Mouse (Mus musculus) adrenal gland, postnatal 10 days (tissue): Measurements from ENCODE around the gene Tmem176b. TPM values are rescaled to one million over a fixed set of nuclear protein-coding genes. Genes with fewer than 3 reads are reported as not detected.
"Not testable (repeated sequence)": the region's sequence is repeated elsewhere in the genome, so short reads cannot be mapped to it uniquely, and the experiment has no call there.

ENCODE experiments used
- DNase-seq: peaks from one replicate; pipeline ENCODE4 v3.0.0; 2021; ENCODE audit warnings: mixed read lengths
- long read RNA-seq, 2 experiments: library from polyadenylated mRNA; stranded (forward); transcript quantifications; one replicate each; pipeline ENCODE4 v2.0.0; 2021
- total RNA-seq, 2 experiments: library from RNA; stranded (reverse); gene quantifications; 2 replicates each; pipeline ENCODE4 v1.2.3; 2021

The Tmem176b gene
- 100 to 1,000 TPM; 280 to 302 TPM for total RNA-seq
- long read RNA-seq, experiment 1, transcript Tmem176b-201 (8 exons, 1,238 nt): minor isoform, 14 of 276 reads
- long read RNA-seq, experiment 1, transcript Tmem176b-209 (7 exons, 986 nt): minor isoform, 43 of 276 reads
- long read RNA-seq, experiment 1, transcript Tmem176b-202 (7 exons, 1,648 nt): minor isoform, 37 of 276 reads
- long read RNA-seq, experiment 1, transcript Tmem176b-203 (7 exons, 1,414 nt): major isoform, 87 of 276 reads
- long read RNA-seq, experiment 1, partial matches to known transcripts: 24 of 276 reads
- long read RNA-seq, experiment 1, other reads (novel, unspliced or antisense): 71 of 276 reads
- long read RNA-seq, experiment 2, transcript Tmem176b-201 (8 exons, 1,238 nt): minor isoform, 11 of 166 reads
- long read RNA-seq, experiment 2, transcript Tmem176b-203 (7 exons, 1,414 nt): major isoform, 66 of 166 reads
- long read RNA-seq, experiment 2, transcript Tmem176b-209 (7 exons, 986 nt): minor isoform, 16 of 166 reads
- long read RNA-seq, experiment 2, transcript Tmem176b-202 (7 exons, 1,648 nt): minor isoform, 24 of 166 reads
- long read RNA-seq, experiment 2, partial matches to known transcripts: 33 of 166 reads
- long read RNA-seq, experiment 2, other reads (novel, unspliced or antisense): 16 of 166 reads

DNA sequence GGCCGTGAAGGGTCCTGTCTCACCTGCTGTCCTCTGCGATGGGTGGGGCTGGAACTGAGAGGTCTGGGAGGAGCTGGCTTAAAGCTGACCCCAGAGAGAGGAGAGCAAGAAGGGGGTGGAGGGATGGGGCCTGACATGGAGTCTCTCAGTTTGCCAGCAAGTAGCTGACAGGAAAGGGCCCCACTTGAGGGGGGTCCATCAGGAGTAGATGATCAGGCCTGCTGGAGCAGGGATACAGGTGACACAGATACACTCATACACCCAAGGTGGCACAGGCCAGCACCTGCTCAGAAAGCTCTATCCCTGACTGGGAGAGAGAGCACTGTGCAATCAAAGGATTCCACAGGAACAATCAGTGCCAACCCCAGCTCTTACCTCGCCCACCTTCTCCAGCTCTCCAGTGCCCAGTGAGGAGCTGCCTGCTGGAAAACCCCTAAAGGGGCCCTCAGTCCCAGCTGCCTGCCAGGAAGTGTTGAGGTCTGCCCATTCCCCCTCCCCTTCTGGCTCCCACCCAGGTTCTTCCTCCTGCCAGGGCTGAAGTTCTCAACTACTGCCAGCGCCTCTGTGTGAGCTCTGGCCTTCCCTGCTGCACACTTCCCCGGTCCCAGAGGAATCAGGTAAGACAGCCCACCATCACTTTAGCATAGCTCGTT lies at the start of gene Tmem176b:
Gene Tmem176b (minus strand): TSS at position 524 of the 653 bp plus-strand sequence.
- peak; percentile 98 for DNase-seq

DNA sequence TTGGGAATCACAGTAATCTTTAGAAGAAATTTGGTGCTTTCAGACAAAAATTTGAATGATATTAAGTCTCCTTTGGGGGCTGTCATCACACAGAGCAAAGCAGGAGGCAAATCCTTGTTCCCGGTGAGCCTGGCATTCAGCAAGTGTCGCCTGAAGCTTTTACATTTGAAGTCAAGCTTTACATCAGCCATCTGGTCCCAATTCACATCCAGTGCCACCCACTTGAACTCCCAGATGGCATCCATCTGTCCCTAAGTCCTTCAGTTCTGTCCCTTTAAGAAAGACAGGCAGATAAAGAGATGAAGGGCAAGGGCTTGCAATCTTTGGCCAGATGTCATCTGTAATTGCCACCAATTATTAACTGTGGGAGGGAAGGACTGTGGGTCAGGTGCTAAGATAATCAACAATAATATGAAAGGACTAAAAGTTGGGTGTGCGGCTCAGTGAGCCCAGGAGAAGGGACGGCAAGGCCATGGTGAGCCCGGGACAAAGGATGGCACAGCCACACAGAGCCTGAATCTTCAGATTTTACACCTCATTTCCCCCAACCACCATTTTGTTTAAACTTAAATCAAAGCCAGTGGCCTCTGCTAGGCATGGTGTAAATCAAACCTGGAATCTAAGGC lies 35.3 kb upstream of the Tmem176b start:
- DNase-seq: no peak

DNA sequence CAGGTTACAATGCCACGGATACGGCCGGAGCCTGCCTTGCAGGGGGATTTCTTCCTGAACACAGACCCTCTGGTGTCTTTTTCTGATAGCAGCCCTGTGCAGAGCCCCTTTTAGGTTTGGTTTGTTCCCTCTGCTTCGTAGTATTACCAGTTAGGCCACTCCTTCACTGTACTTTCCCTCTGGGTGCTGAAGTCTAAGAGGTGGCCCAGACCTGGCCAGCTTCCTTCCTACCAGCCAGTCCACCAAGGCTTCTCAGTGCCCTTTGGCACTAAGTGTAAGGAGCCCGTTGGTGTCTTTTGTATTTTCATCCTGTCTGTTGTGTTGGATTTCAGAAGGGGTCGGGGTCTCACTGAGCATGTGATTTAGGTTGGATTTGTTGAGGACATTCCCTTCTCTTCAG lies 34.2 kb upstream of the Tmem176b start:
- DNase-seq: no peak

DNA sequence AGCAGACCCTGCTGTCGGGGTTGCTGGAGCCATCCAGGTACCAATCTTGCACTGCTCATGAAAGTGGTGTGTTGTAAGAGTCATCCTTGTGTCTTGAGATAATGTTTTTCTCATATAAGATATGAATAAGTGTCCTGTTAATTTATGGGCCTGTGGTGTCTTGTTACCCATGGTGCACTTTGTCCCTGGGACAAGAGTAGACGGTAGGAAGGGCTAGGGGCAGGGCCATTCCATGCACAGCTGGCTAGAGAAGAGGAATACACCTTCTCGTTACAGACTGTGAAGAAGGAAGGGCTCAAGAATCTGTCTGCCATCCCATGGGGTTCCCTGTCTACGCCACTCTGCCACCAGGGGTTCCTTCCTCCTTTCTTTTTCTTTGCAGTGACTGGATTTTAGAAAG lies 33.3 kb upstream of the Tmem176b start:
- DNase-seq: no peak

DNA sequence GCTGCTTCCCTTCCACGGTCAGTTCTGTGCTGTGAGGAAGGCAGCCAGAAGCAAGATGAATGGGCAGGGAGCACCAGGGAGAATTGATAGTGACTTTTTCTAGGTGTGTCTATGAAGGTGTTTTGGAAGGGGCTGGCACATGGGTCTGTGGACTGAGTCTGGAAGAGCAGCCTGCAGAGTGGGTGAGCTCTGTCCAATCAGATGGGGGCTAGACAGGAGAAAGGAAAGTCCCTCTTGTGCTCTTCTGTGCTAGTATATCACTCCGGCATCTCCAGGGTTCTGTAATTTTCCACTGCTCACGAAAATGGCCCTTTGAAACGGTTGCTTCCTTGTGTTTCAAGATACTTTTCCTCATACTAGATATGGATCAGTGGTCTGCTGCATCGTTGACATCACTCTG lies 31.3 kb upstream of the Tmem176b start, which contains the start of gene Aoc1:
Gene Aoc1 (plus strand): TSS at position 301 of the 400 bp plus-strand sequence.
- no peak for DNase-seq

DNA sequence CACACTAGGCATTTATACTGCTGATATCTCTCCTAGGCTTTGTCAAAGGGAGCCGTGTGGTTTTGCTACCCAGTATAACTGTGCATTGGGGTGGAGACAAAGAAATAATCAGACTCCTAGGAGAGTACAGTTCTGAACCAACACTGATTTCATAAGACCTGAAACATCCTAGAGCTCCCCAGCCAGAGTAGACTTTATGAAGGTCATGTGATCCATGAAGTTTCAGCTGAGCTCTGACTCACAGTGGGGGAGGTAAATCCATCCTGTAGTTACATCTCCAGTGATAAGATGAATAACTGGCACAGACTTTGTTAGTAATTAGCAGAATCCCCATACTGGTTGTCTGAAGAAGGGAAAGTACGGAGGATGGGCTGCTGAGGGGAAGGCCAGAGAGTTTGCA lies 28.5 kb upstream of the Tmem176b start:
- DNase-seq: no peak

DNA sequence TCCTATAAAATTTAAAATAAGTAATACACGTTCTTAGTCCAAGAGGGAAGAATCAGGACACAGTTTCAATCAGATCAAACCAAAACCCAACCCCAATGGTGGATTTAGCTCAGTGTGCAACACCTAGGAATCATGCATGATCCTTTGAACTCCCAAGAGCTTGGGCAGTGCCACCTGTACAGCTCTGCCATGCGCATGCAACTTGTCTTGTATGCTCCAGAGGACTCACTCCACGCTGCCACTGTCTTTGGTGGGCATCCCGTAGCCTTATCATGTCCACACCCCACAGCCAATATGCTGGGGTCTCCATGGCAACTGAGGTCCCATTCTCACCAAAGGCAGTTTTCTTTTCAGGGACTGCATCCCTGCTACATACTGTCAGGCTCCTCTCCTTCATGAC lies 25.9 kb upstream of the Tmem176b start:
- DNase-seq: no peak

DNA sequence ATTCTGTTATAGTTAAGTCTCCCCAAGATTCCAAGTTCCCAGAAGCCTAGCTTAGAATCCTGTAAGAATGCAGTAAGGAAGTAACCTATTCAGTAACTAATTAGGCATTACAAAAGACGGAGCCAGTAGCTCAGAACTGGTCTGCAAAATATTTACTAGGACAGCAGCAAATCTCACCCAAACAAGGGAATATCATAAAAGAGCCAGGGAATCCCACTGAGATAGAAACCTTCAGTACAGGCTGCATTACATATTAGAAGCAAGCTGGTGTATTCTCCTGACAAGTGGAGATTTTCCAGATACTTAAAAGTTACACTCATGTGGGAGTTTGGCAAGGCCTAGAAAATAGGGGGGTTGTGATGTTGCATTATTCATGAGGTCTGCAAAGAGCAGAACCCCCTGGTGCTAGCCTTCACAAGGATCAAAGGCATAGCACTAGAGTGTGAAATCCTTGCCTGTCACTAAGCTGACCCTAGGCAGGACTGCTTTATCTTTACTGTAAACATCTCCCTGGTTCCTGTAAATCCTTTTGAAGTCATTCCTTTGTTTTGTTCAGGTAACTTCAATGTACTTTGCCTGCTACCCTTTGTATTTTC lies 25.2 kb upstream of the Tmem176b start:
- not testable (repeated sequence) for DNase-seq

DNA sequence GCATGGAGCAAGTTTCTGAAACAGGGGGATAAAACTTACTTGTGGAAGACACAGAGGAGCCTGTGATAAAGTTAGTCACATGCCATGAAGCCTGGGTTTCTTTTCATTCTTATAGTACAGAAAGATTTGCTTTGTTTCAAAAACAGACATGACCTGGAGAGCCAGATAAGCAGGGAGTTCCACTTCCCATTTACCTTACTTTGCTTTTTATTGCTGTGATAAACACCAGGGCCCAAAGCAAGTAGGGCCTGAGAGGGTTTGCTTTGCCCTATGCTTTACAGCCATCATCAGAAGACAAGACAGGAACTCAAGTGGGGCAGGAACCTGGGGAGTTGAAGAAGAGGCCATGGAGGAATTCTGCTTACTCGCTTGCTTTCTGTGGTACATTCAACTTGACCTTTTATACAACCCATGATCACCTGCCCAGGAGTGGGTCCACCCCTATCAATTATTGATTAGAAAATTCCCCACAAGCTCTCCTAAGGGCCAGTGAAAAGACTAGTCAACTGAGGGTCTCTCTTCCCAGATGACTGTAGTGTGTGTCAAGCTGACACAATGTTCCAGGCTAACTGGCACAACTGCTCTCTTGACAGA lies 24.0 kb upstream of the Tmem176b start:
- no peak for DNase-seq

DNA sequence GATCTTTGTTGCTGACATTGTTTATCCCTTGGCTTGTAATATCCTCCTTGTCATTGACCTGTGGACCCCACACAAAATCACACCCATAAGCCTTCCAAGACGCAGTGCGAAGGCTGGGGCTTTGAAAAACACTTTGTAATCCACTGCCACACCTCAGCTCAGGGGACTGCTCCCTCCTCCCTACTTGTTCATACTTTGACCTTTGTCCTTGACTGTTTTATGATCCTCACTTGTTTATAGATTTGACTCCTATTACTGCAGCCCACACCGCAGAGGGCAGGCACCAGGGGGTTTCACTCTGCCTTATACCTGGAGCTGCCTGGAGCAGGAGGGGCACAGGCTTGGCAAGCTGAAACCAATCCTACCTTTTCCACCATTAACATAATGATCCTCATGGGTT lies 23.4 kb upstream of the Tmem176b start:
- DNase-seq: no peak

DNA sequence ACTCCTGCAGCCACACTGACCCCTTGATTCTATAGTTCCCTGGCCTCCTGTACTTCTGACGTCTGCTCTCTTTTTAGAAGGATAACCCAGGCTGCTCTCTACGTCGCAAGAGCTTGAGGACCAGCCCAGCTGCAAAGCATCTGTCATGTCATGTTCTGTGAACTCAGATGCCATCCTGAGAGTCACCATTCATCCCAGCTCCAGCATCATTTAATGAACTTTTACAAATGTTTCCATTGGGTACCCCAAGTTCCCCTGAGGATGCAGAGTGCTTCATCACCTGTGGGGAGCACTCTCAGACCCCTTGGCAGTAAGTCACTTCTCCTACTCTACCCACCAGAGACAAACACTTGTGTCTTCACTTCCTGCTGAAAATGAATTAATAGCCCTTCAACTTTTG lies 22.9 kb upstream of the Tmem176b start:
- DNase-seq: no peak

DNA sequence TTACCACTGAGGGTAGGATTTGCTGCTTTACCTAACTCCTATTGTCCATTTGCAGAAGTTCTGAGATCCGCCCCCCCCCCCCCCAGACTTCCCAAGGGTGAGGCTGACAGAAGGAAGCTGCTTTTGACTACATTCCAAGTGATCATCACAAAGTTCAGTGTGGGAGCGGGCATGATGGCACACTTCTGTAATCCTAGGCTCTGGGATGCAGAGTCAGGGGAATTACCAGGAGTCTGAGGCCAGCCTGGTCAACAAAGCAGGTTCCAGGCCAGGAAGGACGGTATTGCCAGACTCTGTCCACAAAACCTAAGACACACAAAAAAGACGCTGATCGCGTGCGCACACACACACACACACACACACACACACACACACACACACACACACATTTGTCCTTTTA lies 22.2 kb upstream of the Tmem176b start:
- DNase-seq: no peak

DNA sequence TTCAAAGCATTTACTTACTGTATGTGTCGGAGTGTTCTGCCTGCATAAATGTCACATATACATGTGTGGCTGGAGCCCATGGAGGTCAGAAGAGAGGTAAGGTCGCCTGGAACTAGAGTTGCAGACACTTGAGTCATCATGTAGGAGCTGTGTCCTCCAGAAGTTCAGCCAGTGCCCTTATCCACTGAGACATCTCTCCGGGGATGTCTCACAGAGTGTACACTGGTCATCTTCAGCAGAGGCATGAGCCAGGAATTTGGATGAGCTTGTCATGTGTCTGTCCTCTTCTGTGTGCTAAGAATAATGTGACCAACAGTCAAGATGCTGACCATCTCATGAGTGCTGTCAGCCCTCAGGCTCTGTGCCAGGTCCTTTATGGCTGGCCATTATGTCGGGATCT lies 21.5 kb upstream of the Tmem176b start:
- no peak for DNase-seq

DNA sequence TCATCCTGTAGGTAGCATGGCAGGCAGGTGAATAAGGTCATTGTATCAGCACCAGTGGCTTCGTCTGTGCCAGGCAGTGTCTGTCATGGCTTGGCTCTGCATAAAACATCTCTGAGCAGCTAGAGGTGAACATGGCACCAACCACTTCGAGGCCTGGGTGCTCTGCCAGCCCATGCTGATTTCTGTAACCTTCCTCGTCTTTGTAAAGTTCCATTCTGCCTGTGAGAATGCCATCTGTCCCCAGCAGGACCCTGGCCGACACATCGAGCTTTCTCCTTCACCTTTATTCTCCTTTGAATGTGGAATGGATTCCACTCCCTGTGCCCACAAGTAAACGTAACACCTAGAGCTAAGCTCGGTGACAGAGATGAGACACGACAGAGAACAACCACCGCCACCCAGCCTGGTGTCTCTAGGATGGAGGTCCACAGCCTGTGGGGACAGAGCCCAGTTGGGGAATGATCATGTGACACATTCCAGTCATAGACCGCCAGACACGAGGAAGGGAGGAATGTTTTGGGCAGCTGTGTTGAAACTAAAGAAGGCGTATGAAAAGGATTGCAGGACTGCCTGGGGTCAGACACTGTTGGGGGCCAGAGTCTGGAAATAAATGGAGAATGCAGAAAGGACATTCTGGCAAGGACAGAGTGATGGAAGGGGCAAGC lies 20.5 kb upstream of the Tmem176b start:
- DNase-seq: no peak

DNA sequence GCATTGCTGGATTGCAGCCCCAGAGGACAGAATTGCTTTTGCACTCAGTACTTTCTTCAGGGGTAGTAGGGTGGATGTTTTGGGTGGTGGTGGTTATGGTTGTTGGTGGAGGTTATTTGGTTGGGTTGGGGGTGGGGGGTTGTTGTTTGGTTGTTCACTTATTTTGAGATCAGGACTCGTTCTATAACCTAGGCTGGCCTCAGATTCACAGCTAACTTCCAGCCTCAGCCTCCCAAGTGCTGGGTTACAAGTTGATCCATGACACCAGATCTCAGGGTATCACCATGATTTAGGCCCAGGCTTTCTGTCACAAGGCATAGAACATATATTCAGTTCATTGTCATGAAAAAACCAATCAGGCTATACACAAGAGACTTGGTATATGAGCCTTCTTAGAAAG lies 19.6 kb upstream of the Tmem176b start:
- DNase-seq: no peak

DNA sequence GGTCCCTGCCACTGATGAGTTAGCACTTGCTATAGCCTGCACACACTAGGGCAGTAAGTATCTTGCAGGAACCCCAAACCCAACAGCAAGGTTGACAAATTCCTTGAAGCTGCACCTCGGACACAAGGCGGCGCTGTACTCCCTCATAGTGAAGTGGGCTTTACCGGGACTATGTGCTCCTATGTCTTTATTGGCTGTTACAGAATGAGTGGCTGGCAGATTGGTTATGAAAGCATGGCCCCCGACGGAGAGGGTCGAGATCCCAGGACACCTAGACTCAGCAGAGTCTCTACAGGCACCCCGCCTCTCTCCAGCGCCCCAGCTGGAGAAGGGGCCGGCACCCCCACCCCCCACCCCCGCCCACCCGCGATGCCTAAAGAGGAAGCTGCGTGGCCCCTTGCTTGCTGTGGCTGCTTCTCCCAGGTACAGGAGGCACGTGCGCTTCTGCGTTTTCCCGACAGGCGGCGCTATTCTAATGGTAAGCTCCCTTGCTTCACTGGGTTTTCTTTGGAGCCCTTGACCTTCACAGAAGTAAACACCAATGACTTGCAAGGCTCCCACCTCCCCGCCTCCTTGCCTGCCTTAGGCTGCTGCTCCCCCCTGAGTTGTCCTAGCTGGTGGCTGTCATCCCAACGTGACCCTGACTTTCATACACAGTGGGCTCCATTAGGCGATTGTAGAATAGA lies 19.0 kb upstream of the Tmem176b start:
- peak; percentile 82 for DNase-seq

DNA sequence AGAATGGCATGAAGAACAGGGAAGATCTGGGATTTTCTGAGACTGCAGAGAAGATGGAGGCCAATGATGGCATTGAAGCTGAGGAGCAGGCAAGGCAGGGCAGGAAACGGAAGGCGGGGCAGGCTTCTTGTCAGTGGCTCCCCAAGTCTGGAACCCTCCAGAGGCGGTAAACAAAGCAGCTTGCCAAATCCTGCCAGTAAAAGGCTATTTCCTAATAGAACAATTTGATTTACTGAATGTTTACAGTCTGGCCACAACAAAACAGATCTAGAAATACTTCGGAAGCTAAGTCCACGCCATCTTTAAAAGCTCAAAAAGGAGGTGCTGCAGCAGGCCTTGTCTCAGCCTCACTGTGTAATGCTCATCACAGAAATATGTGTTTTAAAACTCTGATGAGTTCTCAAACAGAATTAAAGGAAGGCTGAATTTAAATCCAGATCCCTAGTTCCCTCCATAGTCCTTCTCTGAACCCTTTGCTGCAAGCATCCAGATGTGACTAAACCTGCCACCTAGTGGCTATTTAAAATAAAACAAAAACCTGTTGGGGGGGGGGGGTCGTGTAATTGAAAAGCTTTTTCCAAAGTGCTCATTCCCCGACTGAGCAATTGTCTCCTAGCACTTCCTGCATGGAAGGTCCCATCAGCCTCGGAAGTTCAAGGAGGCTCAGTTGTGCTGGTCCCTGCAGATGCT lies 16.5 kb upstream of the Tmem176b start:
- no peak for DNase-seq

DNA sequence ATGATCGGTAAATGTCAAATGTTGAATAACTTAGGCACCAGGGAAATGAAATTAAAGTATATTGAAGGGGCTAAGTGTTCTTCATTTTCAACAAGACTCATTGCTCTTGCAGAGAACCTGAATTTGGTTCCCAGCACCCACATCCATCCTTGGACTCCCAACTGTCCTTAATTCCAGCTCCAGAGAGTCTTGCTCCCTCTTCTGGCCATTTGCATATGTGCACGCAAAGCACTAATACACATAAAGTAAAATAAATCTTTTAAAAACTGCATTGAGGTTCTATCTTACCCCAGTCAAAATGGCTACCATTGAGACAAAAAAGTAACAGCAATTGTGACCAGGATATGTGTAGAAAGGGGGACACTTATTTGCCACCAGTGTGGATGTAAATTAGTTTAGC lies 12.9 kb upstream of the Tmem176b start:
- no peak for DNase-seq

DNA sequence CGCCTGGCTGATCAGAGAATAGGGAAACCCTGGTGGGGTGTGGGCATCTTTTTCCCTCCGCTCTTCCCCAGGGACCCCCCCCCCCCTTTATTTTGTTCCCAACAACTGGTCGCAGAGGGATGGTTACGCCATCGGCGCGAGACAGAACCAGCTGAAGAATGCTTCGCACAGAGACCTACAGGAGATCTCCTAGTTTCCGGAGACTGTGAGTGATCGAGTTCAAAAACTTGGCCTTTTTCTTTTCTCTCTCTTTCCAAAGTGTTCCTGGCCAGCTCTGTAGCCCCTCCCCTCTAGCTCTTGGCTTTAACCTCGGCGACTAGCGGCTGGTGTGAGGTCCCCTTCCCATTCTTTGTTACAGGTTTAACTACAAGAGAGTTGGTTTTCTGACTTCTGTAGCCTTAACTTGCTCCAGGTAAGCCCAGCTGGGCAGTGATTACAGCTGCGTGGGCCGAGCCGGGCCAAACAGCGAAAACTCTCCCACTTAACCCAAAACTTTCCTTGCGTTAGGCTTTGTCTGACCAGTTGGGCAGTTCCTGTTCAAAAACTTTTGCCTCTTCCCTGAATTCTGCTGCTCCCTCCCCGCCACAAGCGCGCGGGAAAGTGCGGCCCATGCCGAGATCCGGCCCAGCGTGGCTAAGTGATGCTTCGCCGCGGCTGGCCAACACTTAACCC lies 10.7 kb upstream of the Tmem176b start:
- DNase-seq: peak; percentile 67

DNA sequence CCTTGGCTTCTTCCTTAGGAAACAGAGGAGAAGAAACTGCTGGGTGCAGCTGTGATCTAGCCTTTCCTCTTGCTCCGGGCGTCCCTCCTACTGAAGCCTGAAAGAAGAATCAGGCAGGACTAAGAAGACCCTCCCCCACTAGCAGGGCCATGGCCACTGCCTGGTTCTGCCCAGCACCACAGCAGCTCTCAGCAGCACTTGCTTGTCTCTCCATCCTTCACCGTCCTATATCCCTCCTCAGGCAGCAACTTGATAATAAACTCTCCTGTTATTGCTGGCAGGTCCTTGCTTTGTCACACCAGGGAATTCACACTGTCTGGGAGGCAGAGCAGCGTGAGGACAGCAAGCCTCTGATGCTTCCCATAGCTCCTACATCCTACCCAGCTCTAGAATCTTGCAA lies 3.8 kb upstream of the Tmem176b start:
- no peak for DNase-seq
